Mouse (Mus musculus) heart, postnatal 10 days (tissue): ENCODE data around the gene Upk3a. TPM values are rescaled to one million over a fixed set of nuclear protein-coding genes. Genes with fewer than 3 reads are reported as not detected.
A peak's percentile ranks its signal among the peaks of the same experiment; 100 is the strongest.

ENCODE experiments used
- DNase-seq, 2 experiments: peaks; one replicate each; pipeline ENCODE4 v3.0.0; 2021
- intact Hi-C: fragments of 180-260 bp; cut with DNase I; formaldehyde crosslinking; loops from one replicate; pipeline ENCODE4 v1.15.1; 2025
- total RNA-seq, 2 experiments: library from RNA; stranded (reverse); gene quantifications; 2 replicates each; pipeline ENCODE4 v1.2.3; 2021

The Upk3a gene
- not detected for total RNA-seq

- no peak for DNase-seq
- intact Hi-C loops = no loop called here
Observed at GRCm38 (mm10) chr15:85016951-85017664, at the start of gene Upk3a. Gene Upk3a (plus strand): TSS chr15:85017141.

DNA sequence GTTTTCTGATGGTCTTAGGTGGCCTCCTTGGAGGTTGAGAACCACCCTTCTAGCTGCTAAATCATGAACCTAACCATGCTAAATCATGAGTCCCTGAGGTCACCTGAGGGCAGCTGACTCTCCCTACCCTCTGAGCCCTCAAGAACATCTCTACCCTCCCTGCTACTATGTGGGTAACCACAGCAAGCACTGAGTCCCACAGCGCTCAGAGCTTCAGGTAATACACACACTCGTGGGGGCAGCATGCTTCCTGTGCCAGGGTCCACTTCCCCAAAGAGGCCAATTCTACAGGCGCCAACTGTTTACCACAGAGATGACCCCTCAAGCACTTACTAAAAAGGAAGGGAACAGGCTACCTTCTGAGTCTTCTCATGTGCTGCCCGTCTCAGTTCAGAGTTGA, 48.4 kb upstream of the Upk3a start:
- no peak for DNase-seq
- intact Hi-C loops = no loop called here

DNA sequence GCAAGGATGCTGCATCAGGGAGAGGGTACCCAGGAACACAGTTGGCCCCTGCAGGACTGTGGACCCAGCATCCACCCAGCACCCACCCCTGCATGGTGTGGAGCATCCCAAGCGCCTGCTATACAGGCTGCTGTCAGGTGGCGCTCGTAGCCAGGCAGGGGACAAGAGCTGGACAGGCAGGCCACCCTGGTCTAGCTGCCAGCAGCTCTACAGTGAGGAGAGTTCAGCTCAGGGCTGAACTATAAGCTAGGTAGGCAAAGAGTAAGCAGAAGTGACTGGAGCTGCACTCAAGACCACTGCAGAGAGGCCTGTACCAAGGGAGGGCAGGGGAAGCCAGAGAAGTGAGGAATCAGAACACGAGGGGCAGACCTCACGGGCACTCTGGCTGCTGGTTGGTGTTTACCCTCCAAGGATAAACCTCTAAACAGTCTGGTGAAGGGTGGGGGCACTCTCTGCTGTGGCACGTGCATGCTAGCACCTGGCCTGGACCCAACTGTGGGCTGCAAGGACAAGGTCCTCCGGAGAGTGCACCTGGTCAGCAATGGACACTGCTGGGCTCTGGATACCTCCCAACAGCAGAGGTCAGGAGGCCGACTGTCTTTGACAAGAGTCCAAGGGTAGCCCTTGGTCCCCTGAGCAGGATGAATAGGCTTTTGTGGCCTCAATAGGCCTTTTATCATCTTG, 43.9 kb upstream of the Upk3a start:
- intact Hi-C loops = no loop called here
- no peak for DNase-seq

DNA sequence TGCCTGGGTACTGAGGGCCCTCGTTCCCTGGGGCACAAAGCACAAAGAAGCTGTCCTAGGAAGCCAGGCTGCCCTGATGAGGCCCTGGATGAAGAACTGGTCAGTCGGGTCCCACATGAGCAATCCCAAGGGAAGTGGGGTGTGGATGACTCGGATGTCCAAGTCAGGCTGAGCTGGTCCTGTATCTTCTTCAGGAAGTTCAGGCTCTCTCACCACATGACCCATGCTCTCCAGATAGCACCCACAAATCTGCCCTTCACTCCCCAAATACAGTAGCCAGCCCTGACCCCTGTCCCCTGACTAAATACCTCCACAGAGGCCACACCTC, 43.4 kb upstream of the Upk3a start:
- no peak for DNase-seq
- intact Hi-C loops = no loop called here

DNA sequence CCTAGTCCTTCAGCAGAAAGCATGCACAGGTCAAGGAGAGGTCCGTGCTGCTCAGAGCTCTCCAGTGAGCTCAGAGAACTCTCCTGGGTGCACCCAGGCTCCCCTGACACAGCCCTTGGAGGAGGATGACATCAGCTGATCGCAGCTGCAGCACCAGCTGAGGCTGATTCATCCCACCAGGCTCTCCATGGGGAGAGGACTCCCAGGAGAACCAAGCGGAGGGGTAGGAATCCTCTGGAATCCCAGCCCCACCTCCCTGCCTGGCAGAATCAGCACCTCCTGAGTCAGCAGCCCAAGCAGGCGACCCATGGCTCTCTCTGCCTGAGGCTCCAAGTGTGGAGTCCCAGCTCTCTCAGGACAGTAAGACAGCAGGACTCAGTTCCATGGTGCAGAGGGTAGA, 41.2 kb upstream of the Upk3a start:
- DNase-seq = peak in 1 of 2 experiments; percentile 19

GRCm38 (mm10) chr15:84981609-84982313, 35.2 kb upstream of the Upk3a start:
- DNase-seq = peak in 1 of 2 experiments; percentile 31
- intact Hi-C loops = no loop called here

More for the DNA sequence above, 41.2 kb upstream of the Upk3a start:
- intact Hi-C loops = no loop called here

- intact Hi-C loops = no loop called here
- DNase-seq = no peak
Observed at GRCm38 (mm10) chr15:84982888-84983287, 34.1 kb upstream of the Upk3a start.

DNA sequence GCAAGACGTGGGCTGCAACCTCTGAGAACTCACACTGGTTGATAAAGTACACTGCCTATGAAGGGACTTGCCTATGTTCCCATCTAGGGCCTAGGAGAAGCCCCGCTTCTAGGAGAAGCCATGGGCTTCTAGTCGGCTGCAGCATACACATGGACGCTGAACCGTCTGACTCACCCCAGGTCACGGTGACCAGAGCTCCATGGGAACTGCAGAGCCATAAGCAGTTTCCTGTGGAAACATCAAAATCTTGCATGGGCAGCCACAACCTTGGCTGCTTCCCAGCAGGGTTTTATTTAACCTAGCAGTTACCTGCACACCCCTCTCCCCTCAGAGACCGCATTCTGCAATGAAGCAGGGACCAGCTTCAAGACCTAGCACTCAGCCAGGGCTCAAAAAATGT, 33.2 kb upstream of the Upk3a start:
- intact Hi-C loops = no loop called here

DNA sequence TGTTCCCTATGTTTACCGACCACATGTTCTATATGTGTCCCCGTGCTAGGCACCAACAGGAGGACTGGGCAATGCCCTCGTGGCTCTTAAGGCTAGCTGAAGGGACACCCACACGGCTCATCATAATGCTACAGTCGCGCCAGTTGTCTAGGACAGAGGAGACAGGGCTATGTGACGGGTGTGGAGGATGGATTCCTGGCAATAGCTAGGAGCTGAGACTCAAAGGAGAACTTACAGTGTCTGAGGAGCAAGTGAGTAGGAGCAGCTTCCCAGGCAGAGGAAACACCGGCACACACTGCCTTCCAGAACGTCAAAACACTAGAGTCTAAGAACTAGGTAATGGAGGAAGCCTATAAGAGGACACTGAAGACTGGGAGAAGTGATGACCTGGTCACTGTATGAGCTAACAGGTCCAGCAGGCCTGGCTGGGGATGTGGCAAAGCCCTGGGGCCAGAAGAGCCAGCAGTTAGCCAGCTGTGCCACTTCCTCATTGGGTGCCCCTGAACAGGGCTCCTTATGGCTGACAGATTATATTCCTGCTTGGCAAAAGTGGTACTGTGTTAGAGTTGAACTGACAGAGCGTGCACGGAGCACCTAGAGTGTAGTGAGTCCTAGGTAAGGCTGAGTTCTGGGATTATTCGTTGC, 31.3 kb upstream of the Upk3a start:
- DNase-seq = no peak
- intact Hi-C loops = loop anchor here (5.0 kb wide), 1 partner anchor 128 kb away; the partner anchor contains the start of gene Phf21b

More for the DNA sequence above, 33.2 kb upstream of the Upk3a start:
- DNase-seq = no peak

DNA sequence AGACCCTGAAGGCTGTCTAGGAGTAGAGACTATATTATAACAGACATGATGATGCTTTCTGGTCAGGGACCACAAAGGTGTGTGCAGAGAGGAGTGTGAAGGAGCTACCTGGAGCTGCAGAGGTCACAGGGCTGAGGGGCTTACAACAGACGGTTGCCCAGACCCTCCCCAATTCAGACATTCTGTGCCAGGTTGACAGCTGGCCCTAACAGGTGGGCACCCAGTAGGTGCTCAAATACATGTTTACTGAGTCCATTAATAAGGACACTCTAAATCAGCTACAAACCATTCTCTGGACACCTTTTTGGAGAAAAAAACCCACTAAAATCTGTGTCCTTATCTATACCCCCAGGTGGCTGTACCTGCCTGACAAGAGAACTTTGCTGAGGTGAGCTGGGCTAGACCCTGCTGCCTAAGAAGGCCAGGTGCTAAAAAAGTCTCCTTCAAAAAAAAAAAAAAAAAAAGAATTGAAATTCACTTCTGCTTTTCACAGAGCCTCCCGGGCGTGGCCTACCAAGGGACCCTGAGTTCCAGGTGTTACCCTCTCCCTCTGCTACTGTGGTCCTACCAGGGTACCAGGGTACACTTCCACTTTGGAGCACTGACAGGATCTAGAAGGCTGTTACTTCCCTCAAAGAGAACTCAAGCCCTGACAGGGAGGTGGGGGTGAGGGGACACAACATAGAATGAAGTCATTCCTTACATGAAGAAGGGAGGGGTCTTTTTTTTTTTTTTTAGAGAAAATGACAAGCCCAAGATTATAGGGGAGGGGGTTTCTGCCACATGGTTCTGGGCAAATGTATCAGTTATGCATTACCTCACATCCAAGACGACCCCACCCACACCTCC, 30.5 kb upstream of the Upk3a start:
- intact Hi-C loops = loop anchor here (5.0 kb wide), 1 partner anchor 129 kb away; the partner anchor contains the start of gene Phf21b
- DNase-seq = no peak

GRCm38 (mm10) chr15:84987020-84987815, 29.7 kb upstream of the Upk3a start:
- DNase-seq = peak; percentile 28 to 65
- intact Hi-C loops = loop anchor here (5.0 kb wide), 1 partner anchor 130 kb away; the partner anchor contains the start of gene Phf21b

DNA sequence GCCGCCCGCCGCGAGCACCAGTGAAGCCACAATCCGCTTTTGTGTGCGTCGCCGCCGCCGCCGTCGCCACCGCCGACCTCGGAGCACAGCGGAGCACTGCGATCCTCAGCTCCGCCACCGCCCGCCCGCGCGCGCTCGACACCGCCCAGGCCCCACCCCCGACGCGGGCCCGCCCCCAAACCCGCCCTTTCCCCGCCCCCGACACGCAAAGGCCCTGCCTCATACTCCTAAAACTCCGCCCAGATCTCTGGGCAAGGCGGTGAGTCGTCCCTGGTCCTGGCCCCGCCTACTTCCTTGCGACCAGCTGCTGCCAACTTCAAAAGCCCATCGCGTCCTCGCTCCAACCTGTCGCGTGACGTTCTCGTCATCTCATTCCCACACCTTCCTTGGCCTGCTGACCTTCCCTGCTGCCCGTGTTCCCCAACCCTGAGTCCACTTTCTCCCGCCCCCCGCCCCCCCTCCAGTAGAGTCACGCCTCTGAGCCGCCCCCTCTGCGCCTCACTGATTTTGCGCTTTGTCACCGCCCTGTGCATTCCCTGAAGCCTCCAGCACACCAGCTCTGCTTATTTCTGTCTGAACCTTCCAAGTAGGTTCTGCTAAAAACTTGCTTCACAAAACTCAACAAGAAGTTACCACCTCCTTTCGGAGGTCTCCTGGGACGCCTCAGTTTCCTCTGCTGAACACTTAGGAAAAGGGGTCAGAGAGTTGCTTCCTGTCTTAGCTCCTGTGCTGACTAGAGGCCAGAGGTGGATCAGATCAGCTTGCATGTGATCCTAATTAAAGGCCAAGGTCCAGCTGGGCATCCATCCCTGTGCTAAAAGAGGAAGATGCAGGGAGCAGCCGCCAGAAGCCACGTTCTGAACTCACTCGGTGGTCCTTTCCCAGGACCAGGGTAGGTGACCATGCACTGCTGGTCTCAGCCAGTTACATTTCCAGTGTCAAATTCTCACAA, 28.8 kb upstream of the Upk3a start, which contains the start of gene 5031439G07Rik:
Gene 5031439G07Rik (minus strand): TSS at position 678 of the 952 bp plus-strand sequence.
- intact Hi-C loops = loop anchor here (2.0 to 5.0 kb wide), 2 partner anchors 65 to 131 kb away; partner anchors contain the start of genes Nup50 and Phf21b
- DNase-seq = peak; percentile 92 to 94

DNA sequence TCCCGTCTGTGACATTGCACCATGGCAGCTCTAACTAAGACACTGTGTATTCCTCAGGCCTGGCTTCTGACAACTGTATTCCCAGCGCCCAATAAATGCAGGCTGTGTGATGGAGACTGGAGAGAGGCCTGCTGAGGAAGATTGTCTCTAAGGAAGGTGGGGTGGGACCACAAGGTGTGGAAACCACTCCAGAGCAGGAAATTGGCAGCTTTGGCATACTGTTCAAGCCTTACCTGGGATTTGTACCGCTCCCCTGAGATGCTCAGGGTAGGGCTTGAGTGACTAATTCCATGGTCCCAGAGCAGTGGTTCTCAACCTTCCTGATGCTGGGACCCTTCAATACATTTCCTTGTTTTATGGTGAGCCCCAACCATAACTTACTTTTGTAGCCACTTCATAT, 27.8 kb upstream of the Upk3a start:
- intact Hi-C loops = loop anchor here (2.0 to 5.0 kb wide), 2 partner anchors 66 to 132 kb away; partner anchors contain the start of genes Nup50 and Phf21b
- no peak for DNase-seq

- DNase-seq = no peak
- intact Hi-C loops = loop anchor here (2.0 to 5.0 kb wide), 2 partner anchors 67 to 132 kb away; partner anchors contain the start of genes Nup50 and Phf21b
Observed at GRCm38 (mm10) chr15:84989771-84990170, 27.2 kb upstream of the Upk3a start.

DNA sequence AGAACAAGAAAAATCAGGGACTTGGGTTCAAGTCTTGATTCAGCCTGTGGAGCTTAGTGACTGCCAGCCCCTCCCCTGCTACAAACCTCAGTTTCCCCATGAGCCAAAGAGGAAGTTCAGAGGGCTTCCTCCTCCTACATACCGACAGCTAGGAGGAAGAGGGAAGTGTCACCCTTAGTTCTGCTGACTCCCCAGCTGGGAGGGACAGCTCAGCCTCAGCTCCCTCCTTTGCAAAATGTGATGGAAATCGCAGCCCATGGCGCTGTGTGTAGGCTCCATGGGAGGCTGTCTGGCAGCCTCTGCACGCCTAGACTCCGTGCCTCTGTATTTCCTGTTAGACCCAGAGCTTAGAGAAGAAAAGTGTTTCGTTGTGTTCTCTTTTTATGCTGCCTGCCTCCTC, 22.4 kb upstream of the Upk3a start:
- no peak for DNase-seq
- intact Hi-C loops = no loop called here

GRCm38 (mm10) chr15:84995041-84995440, 21.9 kb upstream of the Upk3a start:
- no peak for DNase-seq
- intact Hi-C loops = loop anchor here (5.0 kb wide), 1 partner anchor 238 kb away; no protein-coding TSS in a partner anchor

- DNase-seq = peak; percentile 70 to 83
- intact Hi-C loops = loop anchor here (5.0 kb wide), 1 partner anchor 239 kb away; no protein-coding TSS in a partner anchor
Observed at GRCm38 (mm10) chr15:84995967-84996366, 21.0 kb upstream of the Upk3a start.
